Mouse (Mus musculus): Measurements from ENCODE around the gene Prr23a1. TPM values are rescaled to one million over a fixed set of nuclear protein-coding genes. Genes with fewer than 3 reads are reported as not detected.
"Not testable (repeated sequence)": the region's sequence is repeated elsewhere in the genome, so short reads cannot be mapped to it uniquely, and the experiment has no call there.

Prr23a1 gene
- polyA plus RNA-seq (2012; rRNA removed) = not detected in 2 replicates

- TF ChIP-seq POLR2A (IDR thresholded peaks at IDR 0.05; ENCODE audit: extremely low read depth, insufficient read depth, low read length) (no peak), CTCF (IDR thresholded peaks at IDR 0.05; ENCODE audit: extremely low read depth, insufficient read depth, low read length) (no peak)
- no peak within 1 kb of the TSS for H3K27ac ChIP-seq (ENCODE audit: insufficient read depth, low read length)
- no peak within 1 kb of the TSS for H3K4me3 ChIP-seq (ENCODE audit: insufficient read depth, low read length)
- no peaks in the 10 kb centered on the region for H3K4me1 ChIP-seq (ENCODE audit: control insufficient read depth, insufficient read depth, low read length)
Observed at GRCm38 (mm10) chr9:98842117-98842516, at the start of gene Prr23a1. Gene Prr23a1 (plus strand): TSS chr9:98842503.

GRCm38 (mm10) chr9:98799021-98799420, 43.3 kb upstream of the Prr23a1 start:
- no peak overlapping the region for H3K4me3 ChIP-seq (ENCODE audit: insufficient read depth, low read length)
- no peak overlapping the region for H3K27ac ChIP-seq (ENCODE audit: insufficient read depth, low read length)
- H3K4me1 ChIP-seq (ENCODE audit: control insufficient read depth, insufficient read depth, low read length) = no peaks in the 10 kb centered on the region
- TF ChIP-seq POLR2A (IDR thresholded peaks at IDR 0.05; ENCODE audit: extremely low read depth, insufficient read depth, low read length) (no peak), CTCF (IDR thresholded peaks at IDR 0.05; ENCODE audit: extremely low read depth, insufficient read depth, low read length) (no peak)

GRCm38 (mm10) chr9:98803971-98804370, 38.3 kb upstream of the Prr23a1 start:
- TF ChIP-seq CTCF (IDR thresholded peaks at IDR 0.05; ENCODE audit: extremely low read depth, insufficient read depth, low read length) = no peak
- no peak for TF ChIP-seq POLR2A (IDR thresholded peaks at IDR 0.05; ENCODE audit: extremely low read depth, insufficient read depth, low read length)
- no peaks in the 10 kb centered on the region for H3K4me1 ChIP-seq (ENCODE audit: control insufficient read depth, insufficient read depth, low read length)
- H3K27ac ChIP-seq (ENCODE audit: insufficient read depth, low read length) = no peak overlapping the region
- no peak overlapping the region for H3K4me3 ChIP-seq (ENCODE audit: insufficient read depth, low read length)

GRCm38 (mm10) chr9:98805511-98805910, 36.8 kb upstream of the Prr23a1 start:
- no peak for TF ChIP-seq CTCF (IDR thresholded peaks at IDR 0.05; ENCODE audit: extremely low read depth, insufficient read depth, low read length)
- Histone ChIP-seq H3K4me1 (ENCODE audit: control insufficient read depth, insufficient read depth, low read length) (no peaks in the 10 kb centered on the region), H3K27ac (ENCODE audit: insufficient read depth, low read length) (no peak overlapping the region), H3K4me3 (ENCODE audit: insufficient read depth, low read length) (no peak overlapping the region)

- TF ChIP-seq POLR2A (IDR thresholded peaks at IDR 0.05; ENCODE audit: extremely low read depth, insufficient read depth, low read length) = no peak
- Histone ChIP-seq H3K4me1 (ENCODE audit: control insufficient read depth, insufficient read depth, low read length) (no peaks in the 10 kb centered on the region), H3K27ac (ENCODE audit: insufficient read depth, low read length) (no peak overlapping the region)
Observed at GRCm38 (mm10) chr9:98805934-98806333, 36.4 kb upstream of the Prr23a1 start.

GRCm38 (mm10) chr9:98807631-98808030, 34.7 kb upstream of the Prr23a1 start:
- no peak overlapping the region for H3K27ac ChIP-seq (ENCODE audit: insufficient read depth, low read length)
- no peak overlapping the region for H3K4me3 ChIP-seq (ENCODE audit: insufficient read depth, low read length)
- TF ChIP-seq POLR2A (IDR thresholded peaks at IDR 0.05; ENCODE audit: extremely low read depth, insufficient read depth, low read length) (no peak), CTCF (IDR thresholded peaks at IDR 0.05; ENCODE audit: extremely low read depth, insufficient read depth, low read length) (no peak)
- H3K4me1 ChIP-seq (ENCODE audit: control insufficient read depth, insufficient read depth, low read length) = no peaks in the 10 kb centered on the region

More at GRCm38 (mm10) chr9:98805934-98806333, 36.4 kb upstream of the Prr23a1 start:
- no peak overlapping the region for H3K4me3 ChIP-seq (ENCODE audit: insufficient read depth, low read length)

- H3K4me1 ChIP-seq (ENCODE audit: control insufficient read depth, insufficient read depth, low read length); H3K4me3 ChIP-seq (ENCODE audit: insufficient read depth, low read length); H3K27ac ChIP-seq (ENCODE audit: insufficient read depth, low read length): not testable (repeated sequence)
- peak; percentile 63 for TF ChIP-seq CTCF (IDR thresholded peaks at IDR 0.05; ENCODE audit: extremely low read depth, insufficient read depth, low read length)
Observed at GRCm38 (mm10) chr9:98809526-98809925, 32.8 kb upstream of the Prr23a1 start.

GRCm38 (mm10) chr9:98816066-98816465, 26.2 kb upstream of the Prr23a1 start:
- H3K27ac ChIP-seq (ENCODE audit: insufficient read depth, low read length) = no peak overlapping the region
- no peak overlapping the region for H3K4me3 ChIP-seq (ENCODE audit: insufficient read depth, low read length)
- no peak for TF ChIP-seq POLR2A (IDR thresholded peaks at IDR 0.05; ENCODE audit: extremely low read depth, insufficient read depth, low read length)
- TF ChIP-seq CTCF (IDR thresholded peaks at IDR 0.05; ENCODE audit: extremely low read depth, insufficient read depth, low read length) = no peak
- H3K4me1 ChIP-seq (ENCODE audit: control insufficient read depth, insufficient read depth, low read length) = no peaks in the 10 kb centered on the region

- no peak for TF ChIP-seq POLR2A (IDR thresholded peaks at IDR 0.05; ENCODE audit: extremely low read depth, insufficient read depth, low read length)
- TF ChIP-seq CTCF (IDR thresholded peaks at IDR 0.05; ENCODE audit: extremely low read depth, insufficient read depth, low read length) = no peak
- H3K27ac ChIP-seq (ENCODE audit: insufficient read depth, low read length) = no peak overlapping the region
- H3K4me3 ChIP-seq (ENCODE audit: insufficient read depth, low read length) = no peak overlapping the region
- no peaks in the 10 kb centered on the region for H3K4me1 ChIP-seq (ENCODE audit: control insufficient read depth, insufficient read depth, low read length)
Observed at GRCm38 (mm10) chr9:98817592-98817991, 24.7 kb upstream of the Prr23a1 start.

- no peaks in the 10 kb centered on the region for H3K4me1 ChIP-seq (ENCODE audit: control insufficient read depth, insufficient read depth, low read length)
- TF ChIP-seq POLR2A (IDR thresholded peaks at IDR 0.05; ENCODE audit: extremely low read depth, insufficient read depth, low read length) (no peak), CTCF (IDR thresholded peaks at IDR 0.05; ENCODE audit: extremely low read depth, insufficient read depth, low read length) (no peak)
- H3K27ac ChIP-seq (ENCODE audit: insufficient read depth, low read length) = no peak overlapping the region
- no peak overlapping the region for H3K4me3 ChIP-seq (ENCODE audit: insufficient read depth, low read length)
Observed at GRCm38 (mm10) chr9:98818971-98819370, 23.3 kb upstream of the Prr23a1 start.

GRCm38 (mm10) chr9:98819481-98819880, 22.8 kb upstream of the Prr23a1 start:
- TF ChIP-seq CTCF (IDR thresholded peaks at IDR 0.05; ENCODE audit: extremely low read depth, insufficient read depth, low read length) (no peak), POLR2A (IDR thresholded peaks at IDR 0.05; ENCODE audit: extremely low read depth, insufficient read depth, low read length) (no peak)
- Histone ChIP-seq H3K4me1 (ENCODE audit: control insufficient read depth, insufficient read depth, low read length) (no peaks in the 10 kb centered on the region), H3K27ac (ENCODE audit: insufficient read depth, low read length) (no peak overlapping the region), H3K4me3 (ENCODE audit: insufficient read depth, low read length) (no peak overlapping the region)

Data from cortical plate, adult 2 months (tissue).